Mouse (Mus musculus) lung, postnatal 36 days (tissue): ENCODE measurements around the gene Gpalpp1.

ENCODE experiments used
- DNase-seq: peaks from one replicate; pipeline ENCODE4 v3.0.0; 2022; ENCODE audit warnings: mixed read lengths

The Gpalpp1 gene

DNA sequence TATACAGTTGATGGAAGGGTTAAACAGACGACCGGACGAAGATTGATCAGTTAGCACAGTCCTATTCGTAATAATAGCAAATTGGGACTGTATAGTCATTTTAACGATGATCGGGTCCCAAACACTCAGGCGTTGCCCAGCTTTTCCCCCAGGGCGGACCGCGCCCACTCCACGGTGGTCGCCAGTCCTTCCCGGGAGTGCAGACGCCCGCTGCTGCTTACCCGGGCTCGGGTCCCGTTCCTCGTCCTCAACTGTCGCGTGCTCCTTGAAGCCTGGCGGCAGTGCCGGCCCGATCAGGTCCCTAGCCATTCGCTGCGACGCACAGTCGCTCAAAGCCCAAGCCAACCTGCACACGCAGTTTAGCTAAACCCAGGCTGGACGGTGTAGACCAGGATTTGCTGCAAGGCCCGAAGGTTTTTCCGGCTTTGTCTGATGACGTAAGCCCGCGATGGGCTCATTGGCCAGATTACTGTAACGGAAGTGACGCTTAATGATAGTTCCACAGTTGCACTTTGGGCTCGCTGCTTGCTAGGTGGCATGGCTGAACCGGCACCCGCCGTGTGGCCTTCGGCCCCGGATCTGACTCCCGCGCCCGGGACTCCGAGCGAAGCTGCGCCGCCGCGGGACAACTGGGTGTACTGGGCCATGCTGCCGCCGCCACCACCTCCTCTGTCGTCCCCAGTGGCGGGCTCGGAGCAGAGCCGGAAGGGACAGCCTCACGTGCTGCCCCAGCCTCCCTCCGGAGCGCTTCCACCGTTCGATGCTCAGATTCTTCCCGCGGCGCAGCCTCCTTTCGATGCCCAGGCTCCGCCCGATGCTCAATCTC, at the start of gene Gpalpp1, which contains the start of gene Nufip1:
Gene Gpalpp1 (minus strand): TSS at position 365 of the 826 bp plus-strand sequence.
Gene Nufip1 (plus strand): TSS at position 496 of the 826 bp plus-strand sequence.
- peak; percentile 96 for DNase-seq

GRCm38 (mm10) chr14:76158192-76158785, 47.7 kb upstream of the Gpalpp1 start:
- DNase-seq, result no peak

DNA sequence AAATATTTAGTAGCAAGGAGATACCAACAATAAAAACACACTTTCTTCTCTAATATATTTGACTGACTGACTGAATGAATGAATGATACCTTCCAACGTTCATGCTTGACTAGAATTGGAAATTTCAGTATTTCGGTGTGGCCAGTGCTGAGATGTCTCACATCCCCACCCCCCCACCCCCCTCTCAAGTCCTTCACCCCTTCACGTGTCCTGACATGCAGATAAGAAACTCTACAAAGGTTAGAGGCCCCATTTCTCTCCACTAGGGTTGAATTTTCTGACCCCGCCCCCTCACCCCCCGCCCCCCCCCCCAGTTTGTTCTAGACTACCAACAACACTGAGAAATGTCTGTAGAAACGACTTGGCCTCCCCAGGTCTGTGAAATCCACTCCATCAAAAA, 43.3 kb upstream of the Gpalpp1 start:
- no peak for DNase-seq

- no peak for DNase-seq
Measured at GRCm38 (mm10) chr14:76153003-76153675, 42.6 kb upstream of the Gpalpp1 start.

GRCm38 (mm10) chr14:76152162-76153002, 41.8 kb upstream of the Gpalpp1 start:
- DNase-seq, result peak; percentile 96

GRCm38 (mm10) chr14:76151820-76152161, 41.2 kb upstream of the Gpalpp1 start:
- no peak for DNase-seq

DNA sequence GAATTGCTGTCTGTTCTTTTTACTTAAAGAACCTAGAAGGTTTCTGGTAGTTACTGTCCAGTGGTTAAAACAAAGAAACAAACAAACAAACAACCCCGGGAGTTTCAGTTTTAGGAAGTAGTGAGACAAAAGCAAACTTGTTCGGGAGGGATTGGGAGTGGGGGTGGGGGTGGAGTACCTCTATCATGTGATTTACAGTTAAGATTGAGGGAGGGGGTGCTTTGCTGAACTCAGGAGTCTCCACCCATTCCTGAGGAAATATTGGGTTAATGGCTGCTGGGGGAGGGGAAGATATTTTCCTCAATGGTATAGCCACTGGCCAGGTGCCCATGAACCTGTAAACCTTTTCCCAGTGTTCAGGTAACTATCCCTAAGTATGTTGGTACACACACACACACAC, 40.5 kb upstream of the Gpalpp1 start:
- no peak for DNase-seq

GRCm38 (mm10) chr14:76150499-76150898, 39.9 kb upstream of the Gpalpp1 start:
- DNase-seq, result no peak

GRCm38 (mm10) chr14:76149531-76150179, 39.1 kb upstream of the Gpalpp1 start:
- peak; percentile 96 for DNase-seq

- no peak for DNase-seq
Measured at GRCm38 (mm10) chr14:76148294-76148693, 37.7 kb upstream of the Gpalpp1 start.

DNA sequence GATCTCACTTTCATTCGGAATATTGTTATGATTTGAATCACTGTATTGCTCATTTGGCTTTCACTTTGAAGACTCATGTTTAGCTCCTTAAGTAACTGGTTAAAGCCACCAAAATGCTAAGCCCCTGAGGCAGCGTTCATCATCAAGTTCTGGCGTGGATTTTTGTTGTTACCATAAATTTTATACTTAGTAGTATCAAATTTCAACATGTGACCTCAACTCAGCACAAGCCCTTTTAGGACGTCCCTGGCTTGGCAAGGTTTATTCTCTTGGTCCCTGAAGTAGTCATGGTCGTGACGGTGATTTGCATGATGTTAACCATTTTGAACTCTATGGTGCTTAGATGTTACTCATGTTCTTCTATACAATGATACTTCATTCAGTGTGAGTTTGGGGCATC, 36.5 kb upstream of the Gpalpp1 start:
- no peak for DNase-seq

GRCm38 (mm10) chr14:76145868-76146267, 35.3 kb upstream of the Gpalpp1 start:
- no peak for DNase-seq

- DNase-seq, result no peak
Measured at GRCm38 (mm10) chr14:76145248-76145647, 34.7 kb upstream of the Gpalpp1 start.

GRCm38 (mm10) chr14:76134975-76135374, 24.4 kb upstream of the Gpalpp1 start:
- no peak for DNase-seq

DNA sequence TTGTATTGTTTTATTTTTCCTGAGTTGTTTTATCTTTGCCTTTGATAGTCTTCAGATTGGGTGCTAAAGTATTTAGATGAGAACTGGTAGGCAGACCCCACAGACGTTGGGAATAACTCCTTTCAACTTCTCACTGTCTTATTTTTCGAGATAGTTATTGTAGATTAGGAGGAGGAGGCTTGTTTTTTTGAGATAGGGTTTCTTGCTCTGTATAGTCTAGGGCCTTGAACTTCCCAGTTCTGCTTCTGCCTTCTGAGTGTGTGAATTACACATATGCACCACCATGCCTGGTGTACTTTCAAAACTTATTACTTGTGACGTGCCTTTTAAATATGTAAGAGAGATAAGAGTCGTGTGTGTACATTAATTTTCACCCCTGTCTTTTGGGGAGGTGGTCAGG, 17.6 kb upstream of the Gpalpp1 start:
- no peak for DNase-seq

DNA sequence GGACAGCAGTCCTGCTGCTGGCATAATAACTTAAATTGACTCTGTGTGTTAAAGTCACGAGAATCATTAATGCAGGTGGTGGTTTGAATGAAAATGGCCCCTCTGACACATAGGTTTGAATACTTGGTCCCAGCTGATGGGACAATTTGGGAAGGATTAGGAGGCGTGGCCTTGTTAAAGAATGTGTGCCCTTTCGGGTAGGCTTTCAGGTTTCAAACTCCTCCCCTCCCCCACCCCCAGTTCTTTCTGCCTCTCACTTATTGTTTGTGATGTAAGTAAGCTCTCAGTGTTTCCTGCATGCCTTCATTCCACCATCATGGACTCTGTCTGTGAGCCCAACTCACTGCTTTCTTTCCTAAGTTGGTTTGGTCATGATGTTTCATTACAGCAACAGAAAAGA, 16.8 kb upstream of the Gpalpp1 start:
- DNase-seq, result no peak

GRCm38 (mm10) chr14:76122663-76123058, 12.1 kb upstream of the Gpalpp1 start:
- no peak for DNase-seq

- peak; percentile 68 for DNase-seq
Measured at GRCm38 (mm10) chr14:76121901-76122662, 11.5 kb upstream of the Gpalpp1 start.

DNA sequence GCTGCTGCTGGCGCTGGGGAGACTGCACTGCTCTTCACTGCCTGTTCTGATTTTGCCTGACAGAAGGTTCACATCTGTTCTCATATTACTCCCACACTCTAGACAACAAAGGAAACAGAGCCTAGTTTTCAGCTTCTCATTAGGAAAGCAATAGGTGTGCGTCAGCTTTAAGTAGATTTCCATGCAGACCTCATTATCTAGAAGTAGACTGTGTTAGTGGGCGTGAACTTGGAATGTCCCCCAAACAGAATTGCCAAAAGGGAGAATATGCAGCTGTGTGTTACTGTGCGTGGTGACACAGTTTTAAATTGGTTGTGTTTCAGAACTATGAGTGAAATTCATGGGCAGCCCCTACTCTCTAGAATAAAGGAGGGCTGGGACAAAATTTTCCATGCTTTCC, 9.9 kb upstream of the Gpalpp1 start:
- no peak for DNase-seq

- DNase-seq, result no peak
Measured at GRCm38 (mm10) chr14:76118963-76119362, 8.4 kb upstream of the Gpalpp1 start.

DNA sequence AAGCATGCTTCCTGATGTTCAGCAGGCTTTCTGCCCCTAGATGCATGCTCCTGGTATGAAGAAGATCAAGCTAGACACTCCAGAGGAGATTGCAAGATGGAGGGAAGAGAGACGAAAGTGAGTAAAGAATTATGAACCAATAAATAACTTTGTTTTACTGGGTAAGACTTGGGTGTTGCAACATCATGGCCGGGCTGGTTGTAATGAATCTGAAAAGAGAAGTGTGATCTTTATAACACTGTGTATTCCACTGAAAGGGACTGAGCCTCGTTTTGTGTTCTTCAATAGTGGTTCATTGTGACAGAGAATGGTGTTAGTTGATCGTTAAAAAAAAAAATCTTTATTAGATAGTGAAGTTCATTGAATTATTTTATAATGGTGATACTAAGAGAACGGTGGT, 5.2 kb upstream of the Gpalpp1 start:
- DNase-seq, result no peak

- DNase-seq, result no peak
Measured at GRCm38 (mm10) chr14:76099543-76099942, 11.0 kb downstream of the Gpalpp1 start.
